ENCODE assay signal across 11 mouse cellular contexts in genomic region chr1:105813709-105814061, GRCm38 (mm10). TPM values are rescaled to one million over a fixed set of nuclear protein-coding genes. Genes with fewer than 3 reads are reported as not detected.
DNase-seq lines count a peak whose midpoint lies in the region; ATAC-seq and TF ChIP-seq lines count a peak whose summit lies in the region.
"Had no signal": no experiment of that assay in that cellular context is flagged by ENCODE, and none has a peak within 500 bp of the region (broad histone marks: within the 10 kb centered on the region; RNA-seq: fewer than 3 reads in every experiment).

No protein-coding gene starts in this region.

- H3K4me2 ChIP-seq in hindbrain, embryonic 15.5 days, result no peak overlapping the region
- no peak overlapping the region for H3K4me2 ChIP-seq in hindbrain, embryonic 12.5 days (replicated peaks)
- H3K4me2 ChIP-seq in neural tube, embryonic 12.5 days (replicated peaks), result no peak overlapping the region
- H3K4me2 ChIP-seq in intestine, postnatal 0 days (replicated peaks; ENCODE audit: low read depth), result peak overlapping the region; percentile 3; the same call in 1 of the 2 replicates
- H3K4me2 ChIP-seq in heart, embryonic 12.5 days, result no peak overlapping the region
- H3K4me2 ChIP-seq: embryonic facial prominence, embryonic 12.5 days had no signal

- H3K27me3 ChIP-seq in hindbrain, embryonic 15.5 days, result no peaks in the 10 kb centered on the region
- H3K27me3 ChIP-seq in hindbrain, embryonic 12.5 days, result no peaks in the 10 kb centered on the region
- H3K27me3 ChIP-seq in neural tube, embryonic 12.5 days (replicated peaks), result no peaks in the 10 kb centered on the region
- H3K27me3 ChIP-seq in intestine, postnatal 0 days (replicated peaks; ENCODE audit: control insufficient read depth, insufficient read depth, low read length), result no peaks in the 10 kb centered on the region
- no peaks in the 10 kb centered on the region for H3K27me3 ChIP-seq in heart, embryonic 12.5 days (replicated peaks)
- H3K27me3 ChIP-seq: embryonic facial prominence, embryonic 12.5 days had no signal

- no peaks in the 10 kb centered on the region for H3K9me3 ChIP-seq in hindbrain, embryonic 15.5 days
- no peaks in the 10 kb centered on the region for H3K9me3 ChIP-seq in hindbrain, embryonic 12.5 days (replicated peaks)
- no peaks in the 10 kb centered on the region for H3K9me3 ChIP-seq in neural tube, embryonic 12.5 days
- H3K9me3 ChIP-seq in intestine, postnatal 0 days (ENCODE audit: control insufficient read depth), result no peaks in the 10 kb centered on the region
- no peaks in the 10 kb centered on the region for H3K9me3 ChIP-seq in heart, embryonic 12.5 days (replicated peaks)
- H3K9me3 ChIP-seq: embryonic facial prominence, embryonic 12.5 days had no signal

- DNase-seq in neural tube, embryonic 10.5 days (ENCODE audit: extremely low spot score, low spot score), result no peak
- DNase-seq in thymus, postnatal 4 days, result no peak
- no peak for DNase-seq in thymus, postnatal 36 days
- DNase-seq: thymus, adult 2 months had no signal

- TF ChIP-seq CTCF in intestine, postnatal 0 days (IDR thresholded peaks at IDR 0.05; ENCODE audit: low read depth), result no peak

- H3K36me3 ChIP-seq in hindbrain, embryonic 15.5 days, result no peaks in the 10 kb centered on the region
- no peaks in the 10 kb centered on the region for H3K36me3 ChIP-seq in hindbrain, embryonic 12.5 days
- H3K36me3 ChIP-seq in neural tube, embryonic 12.5 days, result no peaks in the 10 kb centered on the region
- peaks cover 42% of the 10 kb centered on the region for H3K36me3 ChIP-seq in intestine, postnatal 0 days (ENCODE audit: control insufficient read depth, insufficient read depth)
- H3K36me3 ChIP-seq in heart, embryonic 12.5 days, result no peaks in the 10 kb centered on the region
- H3K36me3 ChIP-seq: embryonic facial prominence, embryonic 12.5 days had no signal

- no peak overlapping the region for H3K9ac ChIP-seq in hindbrain, embryonic 15.5 days
- H3K9ac ChIP-seq in hindbrain, embryonic 12.5 days, result no peak overlapping the region
- no peak overlapping the region for H3K9ac ChIP-seq in neural tube, embryonic 12.5 days
- H3K9ac ChIP-seq in intestine, postnatal 0 days (ENCODE audit: low read depth, low read length), result no peak overlapping the region
- no peak overlapping the region for H3K9ac ChIP-seq in heart, embryonic 12.5 days
- H3K9ac ChIP-seq: embryonic facial prominence, embryonic 12.5 days; liver, embryonic 14.5 days had no signal

- H3K4me3 ChIP-seq in hindbrain, embryonic 15.5 days, result no peak overlapping the region
- no peak overlapping the region for H3K4me3 ChIP-seq in hindbrain, embryonic 12.5 days
- H3K4me3 ChIP-seq in neural tube, embryonic 12.5 days, result no peak overlapping the region
- H3K4me3 ChIP-seq in intestine, postnatal 0 days (ENCODE audit: low read depth, low read length), result no peak overlapping the region
- no peak overlapping the region for H3K4me3 ChIP-seq in heart, embryonic 12.5 days
- H3K4me3 ChIP-seq: embryonic facial prominence, embryonic 12.5 days had no signal

- WGBS in hindbrain, embryonic 15.5 days, result 75% methylated on average over 11 of the region's 11 CpGs
- WGBS in hindbrain, embryonic 12.5 days, result 71% methylated on average over 11 of the region's 11 CpGs
- WGBS in neural tube, embryonic 12.5 days, result 81% methylated on average over 11 of the region's 11 CpGs
- 53% methylated on average over 11 of the region's 11 CpGs for WGBS in intestine, postnatal 0 days
- 74% methylated on average over 11 of the region's 11 CpGs for WGBS in heart, embryonic 12.5 days

- 0 out of 2 replicates have a peak, but pooled peaks have one; percentile 3 for ATAC-seq in hindbrain, embryonic 15.5 days (ENCODE audit: low FRiP score, low read depth)
- no peak for ATAC-seq in hindbrain, embryonic 12.5 days (ENCODE audit: low FRiP score)
- ATAC-seq in neural tube, embryonic 12.5 days (ENCODE audit: low FRiP score, low read depth), result peak; percentile 31; the same call in 1 of the 2 replicates
- ATAC-seq in intestine, postnatal 0 days, result no peak
- ATAC-seq in heart, embryonic 12.5 days (ENCODE audit: insufficient number of reproducible peaks, low FRiP score), result no peak

- H3K27ac ChIP-seq in hindbrain, embryonic 15.5 days (replicated peaks), result no peak overlapping the region
- H3K27ac ChIP-seq in hindbrain, embryonic 12.5 days, result no peak overlapping the region
- H3K27ac ChIP-seq in neural tube, embryonic 12.5 days, result no peak overlapping the region
- H3K27ac ChIP-seq in intestine, postnatal 0 days (ENCODE audit: low read depth, low read length), result no peak overlapping the region
- no peak overlapping the region for H3K27ac ChIP-seq in heart, embryonic 12.5 days (ENCODE audit: poor library complexity, severe bottlenecking)
- H3K27ac ChIP-seq: embryonic facial prominence, embryonic 12.5 days; liver, embryonic 14.5 days had no signal

- no peaks in the 10 kb centered on the region for H3K4me1 ChIP-seq in hindbrain, embryonic 15.5 days (replicated peaks)
- no peaks in the 10 kb centered on the region; the same call in 1 of the 2 replicates for H3K4me1 ChIP-seq in hindbrain, embryonic 12.5 days
- H3K4me1 ChIP-seq in neural tube, embryonic 12.5 days, result no peaks in the 10 kb centered on the region
- H3K4me1 ChIP-seq in intestine, postnatal 0 days (replicated peaks; ENCODE audit: control insufficient read depth, insufficient read depth, low read length), result no peaks in the 10 kb centered on the region
- peaks cover 11% of the 10 kb centered on the region for H3K4me1 ChIP-seq in heart, embryonic 12.5 days (replicated peaks)

RNA-seq across cellular contexts. Expression of gene Tnfrsf11a, which starts 33.2 kb away (rescaled TPM):
- polyA plus RNA-seq in hindbrain, embryonic 15.5 days (2015; fragmentation: Nextera tagmentation; extraction: Ambion mirVana), result 0.73 and 0.93 TPM in 2 replicates
- polyA plus RNA-seq in hindbrain, embryonic 12.5 days (2016; fragmentation: Nextera tagmentation; extraction: Ambion mirVana), result 0.30 and 0.52 TPM in 2 replicates
- 0.36 and 0.65 TPM in 2 replicates for polyA plus RNA-seq in neural tube, embryonic 12.5 days (2016; fragmentation: Nextera tagmentation; extraction: Ambion mirVana)
- 23.4 and 24.3 TPM in 2 replicates for polyA plus RNA-seq in intestine, postnatal 0 days (2015; fragmentation: Nextera tagmentation; extraction: Ambion mirVana)
- polyA plus RNA-seq in heart, embryonic 12.5 days (2016; fragmentation: Nextera tagmentation; extraction: Ambion mirVana), result 0.06 and 0.24 TPM in 2 replicates

Comparison
In these comparisons a context has a peak if more than half of its experiments do, and no peak if none do; other contexts are left out.
1. ATAC-seq: peak in hindbrain, embryonic 15.5 days (single experiment) and neural tube, embryonic 12.5 days (single experiment); none in hindbrain, embryonic 12.5 days (single experiment), intestine, postnatal 0 days (single experiment) and heart, embryonic 12.5 days (single experiment).
2. RNA of gene Tnfrsf11a, which starts 33.2 kb away (polyA plus RNA-seq): 23.4 to 24.3 TPM in intestine, postnatal 0 days; 0.73 to 0.93 TPM in hindbrain, embryonic 15.5 days, 0.36 to 0.65 TPM in neural tube, embryonic 12.5 days, 0.30 to 0.52 TPM in hindbrain, embryonic 12.5 days and 0.06 to 0.24 TPM in heart, embryonic 12.5 days; every median in the first group is over 10 times any median in the second.